Mouse (Mus musculus) intestine, embryonic 14.5 days (tissue): ENCODE data around the gene Fam81a. TPM values are rescaled to one million over a fixed set of nuclear protein-coding genes. Genes with fewer than 3 reads are reported as not detected.

Source experiments
- ATAC-seq: fragments of 200-750 bp; cut with Nextera tagmentation; replicated peaks from 2 replicates; pipeline ENCODE4 v1.8.0; 2017; ENCODE audit warnings: low read depth, moderate number of reproducible peaks, moderate TSS enrichment, moderate library complexity; ENCODE audit not compliant: low FRiP score, low TSS enrichment
- DNase-seq: peaks from one replicate; pipeline ENCODE4 v3.0.0-alpha.2; 2018; ENCODE audit warnings: low spot score
- H3K27ac ChIP-seq: fragments of 300-500 bp; sonication (generic); 2 replicates; pipeline ENCODE4 v1.5.1; 2014; ENCODE audit warnings: low read depth, mild to moderate bottlenecking, control low read depth
- H3K27me3 ChIP-seq: fragments of 300-500 bp; sonication (generic); replicated peaks from 2 replicates; pipeline ENCODE4 v1.6.1; 2014; ENCODE audit warnings: low read length, control low read depth; ENCODE audit not compliant: control insufficient read depth, insufficient read depth
- H3K36me3 ChIP-seq: fragments of 300-500 bp; sonication (generic); 2 replicates; pipeline ENCODE4 v1.6.1; 2014; ENCODE audit warnings: low read length, control low read depth; ENCODE audit not compliant: control insufficient read depth, insufficient read depth
- H3K4me1 ChIP-seq: fragments of 300-500 bp; sonication (generic); replicated peaks from 2 replicates; pipeline ENCODE4 v1.6.1; 2014; ENCODE audit warnings: low read length, control low read depth, mixed read lengths; ENCODE audit not compliant: control insufficient read depth, insufficient read depth
- H3K4me2 ChIP-seq: fragments of 300-500 bp; sonication (generic); 2 replicates; pipeline ENCODE4 v1.6.1; 2014; ENCODE audit warnings: low read length
- H3K4me3 ChIP-seq: fragments of 300-500 bp; sonication (generic); 2 replicates; pipeline ENCODE4 v1.5.1; 2014; ENCODE audit warnings: low read depth, low read length, control low read depth, mixed read lengths
- H3K9ac ChIP-seq: fragments of 300-500 bp; sonication (generic); 2 replicates; pipeline ENCODE4 v1.6.1; 2014; ENCODE audit warnings: mild to moderate bottlenecking, low read length
- H3K9me3 ChIP-seq: fragments of 300-500 bp; sonication (generic); 2 replicates; pipeline ENCODE4 v1.6.1; 2016; ENCODE audit warnings: low read length, control low read depth; ENCODE audit not compliant: control insufficient read depth
- WGBS: fragments of 180-500 bp; shearing (Covaris S2); extraction: QIAGEN DNeasy Blood & Tissue Kit; methylation state at CpG from one replicate; pipeline ENCODE4 v1.1.7; 2014; 5-methylcytosine and 5-hydroxymethylcytosine counted together
- polyA plus RNA-seq: library from polyadenylated mRNA; unstranded; fragments of >200 nt; fragmentation: Nextera tagmentation; extraction: Ambion mirVana; gene quantifications from 2 replicates; pipeline ENCODE4 v1.2.1, GENCODE M21; 2014

The Fam81a gene
- polyA plus RNA-seq, 1 experiment from 2014 or later, result 6.5 TPM

DNA sequence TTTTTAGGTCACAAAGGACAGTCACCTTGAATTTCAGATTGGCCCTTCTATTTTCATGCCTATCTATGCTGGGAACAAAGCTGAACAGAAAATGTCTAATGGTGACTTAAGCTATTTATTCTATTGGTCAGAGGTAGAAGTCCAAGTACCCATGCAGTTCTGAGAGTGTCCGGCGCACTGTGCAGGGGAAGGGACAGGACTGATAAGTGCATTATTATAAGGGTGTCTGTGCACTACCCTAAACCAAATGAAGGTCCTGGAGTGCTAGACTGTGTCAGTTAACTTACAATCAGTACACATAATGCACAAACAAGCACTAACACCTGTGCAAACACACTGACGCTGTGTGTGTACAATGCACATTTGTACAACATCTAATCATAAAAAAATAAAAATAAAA, 74.9 kb downstream of the Fam81a start:
- no peaks in the 10 kb centered on the region for H3K9me3 ChIP-seq
- H3K36me3 ChIP-seq, result no peaks in the 10 kb centered on the region
- 90% methylated on average over 3 of the region's 3 CpGs for WGBS
- no peak overlapping the region for H3K27ac ChIP-seq
- DNase-seq, result no peak
- H3K27me3 ChIP-seq, result no peaks in the 10 kb centered on the region
- ATAC-seq, result no peak
- peaks cover 9% of the 10 kb centered on the region; the same call in 1 of the 2 replicates for H3K4me1 ChIP-seq
- no peak overlapping the region for H3K4me2 ChIP-seq
- H3K4me3 ChIP-seq, result no peak overlapping the region
- H3K9ac ChIP-seq, result no peak overlapping the region

DNA sequence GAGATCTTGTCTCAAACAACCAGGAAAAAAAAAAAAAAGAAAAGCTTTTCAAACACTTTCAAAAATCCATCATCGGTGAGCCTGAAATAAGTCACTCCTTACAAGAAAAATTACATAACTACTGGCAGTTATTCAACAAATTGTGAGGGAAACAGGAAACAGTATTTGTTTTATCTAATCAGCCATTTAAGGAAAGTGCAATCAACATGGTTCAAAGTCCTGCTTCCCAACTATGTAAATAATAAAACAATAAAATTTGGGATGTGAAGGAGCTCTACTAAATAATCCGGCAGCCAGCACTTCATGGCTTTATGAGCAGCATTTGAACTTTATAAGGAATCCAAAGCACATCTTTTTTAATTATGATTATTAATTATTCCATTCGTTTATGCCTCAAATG, 80.3 kb downstream of the Fam81a start:
- Histone ChIP-seq H3K27ac (no peak overlapping the region), H3K9ac (no peak overlapping the region), H3K4me1 (no peaks in the 10 kb centered on the region), H3K4me2 (no peak overlapping the region), H3K36me3 (no peaks in the 10 kb centered on the region), H3K9me3 (no peaks in the 10 kb centered on the region), H3K27me3 (no peaks in the 10 kb centered on the region), H3K4me3 (no peak overlapping the region)
- DNase-seq (no peak), ATAC-seq (no peak)
- 66% methylated on average over 3 of the region's 3 CpGs for WGBS

DNA sequence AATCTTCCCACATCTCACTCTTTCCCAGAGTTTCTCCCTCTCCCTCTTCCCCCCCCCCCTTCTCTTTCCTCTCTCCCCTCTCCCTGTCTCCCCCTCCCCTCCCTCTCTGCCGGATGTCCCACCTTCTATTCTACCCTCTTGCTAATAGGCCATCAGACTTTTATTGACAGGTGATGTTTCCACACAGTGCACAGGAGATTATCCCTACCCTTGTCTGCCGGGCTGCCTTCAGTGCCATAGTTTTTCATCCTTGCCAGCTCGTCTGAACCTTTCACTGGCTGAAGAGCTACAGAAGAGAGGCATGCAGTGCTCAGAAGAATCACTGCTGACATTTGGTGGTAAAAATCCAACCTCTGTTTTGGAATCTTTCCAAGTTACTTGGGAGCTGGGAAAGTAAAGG, 88.9 kb downstream of the Fam81a start:
- no peaks in the 10 kb centered on the region for H3K36me3 ChIP-seq
- ATAC-seq, result no peak
- H3K9ac ChIP-seq, result no peak overlapping the region
- H3K9me3 ChIP-seq, result no peaks in the 10 kb centered on the region
- no peak overlapping the region for H3K4me2 ChIP-seq
- H3K4me1 ChIP-seq, result peaks cover 16% of the 10 kb centered on the region
- no peak overlapping the region for H3K4me3 ChIP-seq
- 30% methylated on average over 3 of the region's 3 CpGs for WGBS
- H3K27ac ChIP-seq, result no peak overlapping the region
- H3K27me3 ChIP-seq, result no peaks in the 10 kb centered on the region
- no peak for DNase-seq

DNA sequence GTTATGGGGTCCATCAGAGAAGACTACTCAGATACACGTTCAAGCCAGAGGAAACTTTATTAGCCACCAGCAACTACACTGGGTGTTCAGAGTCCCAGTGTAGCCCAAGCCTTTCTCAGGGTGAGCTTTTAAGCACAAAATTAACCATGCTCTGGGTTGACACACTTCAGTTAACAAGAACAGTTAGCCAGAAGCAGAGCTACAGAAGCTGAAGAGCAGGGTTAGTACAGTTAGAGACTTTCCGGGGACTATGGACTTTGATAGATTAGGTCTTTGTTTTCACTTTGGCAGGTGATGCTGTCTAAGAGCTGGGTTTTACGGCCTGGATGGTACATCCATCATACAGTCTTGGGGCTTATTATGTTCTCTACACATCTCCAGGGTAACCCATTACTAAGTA, 89.6 kb downstream of the Fam81a start:
- DNase-seq, result no peak
- Histone ChIP-seq H3K27ac (no peak overlapping the region), H3K36me3 (no peaks in the 10 kb centered on the region), H3K9me3 (no peaks in the 10 kb centered on the region), H3K27me3 (no peaks in the 10 kb centered on the region), H3K4me3 (no peak overlapping the region), H3K9ac (no peak overlapping the region), H3K4me1 (peaks cover 16% of the 10 kb centered on the region), H3K4me2 (no peak overlapping the region)
- ATAC-seq, result no peak
- WGBS, result 76% methylated on average over 3 of the region's 3 CpGs

DNA sequence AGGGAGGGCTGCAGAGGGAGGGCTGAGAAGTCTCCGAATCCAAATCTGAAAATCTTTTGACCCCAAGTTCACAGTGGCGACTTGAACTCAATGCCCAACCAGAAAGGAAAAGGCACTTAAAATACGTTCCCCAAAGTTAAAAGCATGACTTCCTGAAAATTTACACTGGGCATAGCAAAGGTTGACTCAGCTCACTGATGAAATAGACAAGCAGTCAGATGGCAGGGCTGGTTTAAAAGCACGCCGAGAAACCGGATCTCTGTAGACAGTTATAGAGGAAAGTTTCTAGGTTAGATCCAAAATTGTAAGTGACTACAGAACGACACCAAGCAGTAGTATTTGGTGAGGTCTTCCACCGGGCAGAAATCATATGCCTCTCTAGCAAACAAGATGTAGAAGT, 92.5 kb downstream of the Fam81a start:
- no peaks in the 10 kb centered on the region for H3K36me3 ChIP-seq
- no peak overlapping the region for H3K9ac ChIP-seq
- WGBS, result 22% methylated on average over 8 of the region's 8 CpGs
- H3K4me1 ChIP-seq, result peaks cover 18% of the 10 kb centered on the region
- ATAC-seq (no peak), DNase-seq (no peak)
- H3K4me2 ChIP-seq, result no peak overlapping the region; the same call in 1 of the 2 replicates
- H3K9me3 ChIP-seq, result no peaks in the 10 kb centered on the region
- no peak overlapping the region for H3K27ac ChIP-seq
- no peak overlapping the region for H3K4me3 ChIP-seq
- no peaks in the 10 kb centered on the region for H3K27me3 ChIP-seq

DNA sequence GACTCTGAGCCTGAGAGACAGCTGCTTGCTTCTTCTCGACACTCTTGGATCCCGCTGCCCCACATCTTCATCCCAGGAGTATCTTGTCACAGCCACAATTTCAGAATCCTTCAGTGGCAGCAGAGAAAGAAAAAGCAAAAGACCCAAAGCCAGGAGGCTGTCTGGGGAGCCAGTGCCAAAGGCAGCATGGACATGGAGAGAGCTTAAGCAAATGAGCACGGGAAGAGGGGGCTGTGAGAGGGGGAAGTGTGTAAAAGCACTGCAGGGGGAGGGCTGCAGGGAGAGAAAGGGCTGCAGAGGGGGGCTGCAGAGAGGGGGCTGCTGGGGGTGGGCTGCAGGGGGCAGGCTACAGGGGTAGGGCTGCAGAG, 93.0 kb downstream of the Fam81a start:
- 18% methylated on average over 3 of the region's 3 CpGs for WGBS
- DNase-seq (no peak), ATAC-seq (no peak)
- H3K4me1 ChIP-seq, result peaks cover 21% of the 10 kb centered on the region
- H3K36me3 ChIP-seq, result no peaks in the 10 kb centered on the region
- peak overlapping the region; percentile 59 for H3K27ac ChIP-seq
- H3K4me2 ChIP-seq, result no peak overlapping the region; the same call in 1 of the 2 replicates
- no peak overlapping the region for H3K4me3 ChIP-seq
- H3K9me3 ChIP-seq, result no peaks in the 10 kb centered on the region
- no peak overlapping the region for H3K9ac ChIP-seq
- no peaks in the 10 kb centered on the region for H3K27me3 ChIP-seq

DNA sequence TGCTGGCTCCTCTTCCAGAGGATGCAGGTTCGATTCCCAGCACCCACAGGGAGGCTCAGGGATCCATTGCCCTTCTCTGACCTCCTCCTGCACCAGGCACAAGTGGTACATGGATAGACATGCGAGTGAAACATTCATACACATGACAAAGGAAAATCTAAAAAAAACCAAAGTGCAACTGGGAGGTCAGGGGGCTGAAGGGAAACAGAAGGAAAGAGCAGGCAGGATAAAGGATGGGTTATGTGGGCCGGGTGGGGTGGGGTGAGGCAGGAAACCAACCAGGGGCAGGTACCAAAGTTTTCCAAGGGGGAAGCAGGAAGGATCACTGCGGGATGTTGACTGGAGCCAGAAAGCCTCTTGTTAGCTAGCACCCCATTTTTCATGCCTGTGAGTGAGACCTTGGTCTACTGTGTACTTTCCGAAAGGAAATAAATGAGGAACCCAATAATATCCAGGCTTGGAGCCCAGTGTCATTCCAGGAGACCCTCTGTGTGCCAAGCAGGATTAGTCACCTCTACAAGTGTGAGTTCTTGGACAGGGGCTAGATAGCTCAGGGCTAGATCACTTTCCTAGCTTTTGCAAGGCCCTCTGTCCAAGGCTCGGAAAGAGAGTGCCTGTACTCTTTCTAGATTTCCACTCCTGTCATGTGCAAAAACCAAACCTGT, 93.5 kb downstream of the Fam81a start:
- 38% methylated on average over 6 of the region's 6 CpGs for WGBS
- ATAC-seq, result no peak
- no peaks in the 10 kb centered on the region for H3K9me3 ChIP-seq
- no peak for DNase-seq
- no peak overlapping the region for H3K9ac ChIP-seq
- H3K4me3 ChIP-seq, result no peak overlapping the region
- H3K4me2 ChIP-seq, result no peak overlapping the region
- no peaks in the 10 kb centered on the region for H3K36me3 ChIP-seq
- peak overlapping the region; percentile 59 for H3K27ac ChIP-seq
- no peaks in the 10 kb centered on the region for H3K27me3 ChIP-seq
- peaks cover 21% of the 10 kb centered on the region for H3K4me1 ChIP-seq

DNA sequence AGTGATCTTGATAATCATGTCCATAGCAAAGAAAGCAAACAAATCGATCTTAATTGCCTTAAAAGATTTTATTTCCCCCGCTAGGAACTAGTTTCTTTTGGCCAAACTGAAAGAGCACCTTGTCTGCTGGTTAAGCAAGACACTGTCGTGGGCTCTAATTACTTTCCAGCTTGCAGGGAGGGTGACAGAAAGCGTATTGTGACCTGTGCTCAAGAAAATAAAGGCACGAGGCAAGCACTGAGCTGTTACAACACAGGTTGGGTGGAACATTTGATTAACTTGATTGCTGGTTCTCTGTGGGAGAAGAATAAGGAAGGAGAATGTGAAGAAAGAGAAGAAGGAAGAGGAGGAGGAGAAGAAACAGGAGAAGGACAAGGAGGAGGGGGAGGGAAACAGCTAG, 94.1 kb downstream of the Fam81a start:
- Histone ChIP-seq H3K27ac (peak overlapping the region; percentile 59), H3K4me3 (no peak overlapping the region), H3K27me3 (no peaks in the 10 kb centered on the region), H3K4me2 (no peak overlapping the region), H3K9me3 (no peaks in the 10 kb centered on the region), H3K36me3 (no peaks in the 10 kb centered on the region), H3K4me1 (peaks cover 21% of the 10 kb centered on the region), H3K9ac (no peak overlapping the region)
- ATAC-seq (no peak), DNase-seq (no peak)
- 39% methylated on average over 5 of the region's 5 CpGs for WGBS

DNA sequence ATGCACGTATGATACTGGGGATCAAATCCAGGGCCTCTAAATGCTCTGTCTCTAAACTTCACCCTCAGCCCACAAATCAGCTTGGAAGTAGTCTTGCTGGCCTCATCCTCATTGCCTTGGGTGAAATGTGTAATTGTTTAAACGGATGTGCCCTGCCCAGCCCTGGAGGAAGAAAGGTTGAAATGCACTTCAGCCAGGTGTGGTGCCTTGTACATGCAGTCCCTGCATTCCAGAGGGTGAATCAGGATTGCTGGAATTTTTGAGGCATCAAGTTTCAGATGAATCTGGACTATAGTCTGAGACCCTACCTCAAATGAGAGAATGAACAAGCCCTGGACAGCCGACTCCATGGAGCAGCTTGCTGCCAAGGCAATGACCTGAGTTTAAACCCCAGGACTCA, 94.5 kb downstream of the Fam81a start:
- no peak for DNase-seq
- H3K4me1 ChIP-seq, result peaks cover 21% of the 10 kb centered on the region
- H3K27me3 ChIP-seq, result no peaks in the 10 kb centered on the region
- no peak overlapping the region for H3K4me2 ChIP-seq
- 24% methylated on average over 3 of the region's 3 CpGs for WGBS
- 0 out of 2 replicates have a peak, but pooled peaks have one; percentile 47 for ATAC-seq
- 0 out of 2 replicates have a peak overlapping the region, but pooled peaks have one; percentile 33 for H3K27ac ChIP-seq
- no peak overlapping the region for H3K4me3 ChIP-seq
- no peaks in the 10 kb centered on the region for H3K9me3 ChIP-seq
- H3K36me3 ChIP-seq, result no peaks in the 10 kb centered on the region
- no peak overlapping the region for H3K9ac ChIP-seq
